Mouse (Mus musculus) gastrocnemius, postnatal 36 days (tissue): ENCODE data around the gene Fam213b. TPM values are rescaled to one million over a fixed set of nuclear protein-coding genes. Genes with fewer than 3 reads are reported as not detected.

ENCODE experiments used
- DNase-seq, 2 experiments: peaks; one replicate each; pipeline ENCODE4 v3.0.0; 2022
- intact Hi-C: fragments of 180-260 bp; cut with DNase I; formaldehyde crosslinking; loops from one replicate; pipeline ENCODE4 v1.15.1; 2025
- total RNA-seq, 2 experiments: library from RNA; stranded (reverse); gene quantifications; 2 replicates each; pipeline ENCODE4 v1.2.3; 2021

Fam213b gene
- total RNA-seq, 2 experiments from 2014 or later, result 89.1 to 111 TPM

GRCm38 (mm10) chr4:154926969-154927898, 28.3 kb upstream of the Fam213b start:
- intact Hi-C loops, result no loop called here
- DNase-seq, result no peak

- intact Hi-C loops, result no loop called here
- DNase-seq, result no peak
Observed at GRCm38 (mm10) chr4:154925413-154925812, 26.5 kb upstream of the Fam213b start.

GRCm38 (mm10) chr4:154922931-154923330, 24.0 kb upstream of the Fam213b start:
- no peak for DNase-seq
- intact Hi-C loops, result no loop called here

GRCm38 (mm10) chr4:154922291-154922690, 23.4 kb upstream of the Fam213b start:
- DNase-seq, result no peak
- intact Hi-C loops, result no loop called here

- no peak for DNase-seq
- intact Hi-C loops, result no loop called here
Observed at GRCm38 (mm10) chr4:154916662-154917061, 17.7 kb upstream of the Fam213b start.

- no peak for DNase-seq
- intact Hi-C loops, result no loop called here
Observed at GRCm38 (mm10) chr4:154915286-154915685, 16.4 kb upstream of the Fam213b start.

GRCm38 (mm10) chr4:154914707-154915106, 15.8 kb upstream of the Fam213b start:
- no peak for DNase-seq
- intact Hi-C loops, result no loop called here

- DNase-seq, result no peak
- intact Hi-C loops, result no loop called here
Observed at GRCm38 (mm10) chr4:154914252-154914651, 15.3 kb upstream of the Fam213b start.

- DNase-seq, result no peak
- intact Hi-C loops, result no loop called here
Observed at GRCm38 (mm10) chr4:154913845-154914244, 14.9 kb upstream of the Fam213b start.

GRCm38 (mm10) chr4:154911644-154912043, 12.7 kb upstream of the Fam213b start:
- DNase-seq, result no peak
- intact Hi-C loops, result no loop called here

GRCm38 (mm10) chr4:154910606-154911522, 11.9 kb upstream of the Fam213b start:
- no peak for DNase-seq
- intact Hi-C loops, result no loop called here

GRCm38 (mm10) chr4:154908490-154908889, 9.6 kb upstream of the Fam213b start:
- intact Hi-C loops, result loop anchor here (2.0 kb wide), 1 partner anchor 30 kb away; no protein-coding TSS in a partner anchor

GRCm38 (mm10) chr4:154907833-154908232, 8.9 kb upstream of the Fam213b start:
- peak in 1 of 2 experiments; percentile 60 for DNase-seq
- intact Hi-C loops, result loop anchor here (2.0 kb wide), 1 partner anchor 29 kb away; no protein-coding TSS in a partner anchor

More at GRCm38 (mm10) chr4:154908490-154908889, 9.6 kb upstream of the Fam213b start:
- no peak for DNase-seq

GRCm38 (mm10) chr4:154904185-154905071, 5.5 kb upstream of the Fam213b start:
- peak in 1 of 2 experiments; percentile 34 for DNase-seq
- intact Hi-C loops, result no loop called here

GRCm38 (mm10) chr4:154902371-154902770, 3.4 kb upstream of the Fam213b start:
- intact Hi-C loops, result no loop called here
- DNase-seq, result no peak

- intact Hi-C loops, result no loop called here
- DNase-seq, result peak in 1 of 2 experiments; percentile 54
Observed at GRCm38 (mm10) chr4:154897676-154898465, 1.1 kb downstream of the Fam213b start.

- intact Hi-C loops, result no loop called here
- DNase-seq, result no peak
Observed at GRCm38 (mm10) chr4:154895549-154895948, 3.4 kb downstream of the Fam213b start.

GRCm38 (mm10) chr4:154890887-154891286, 8.0 kb downstream of the Fam213b start:
- no peak for DNase-seq
- intact Hi-C loops, result no loop called here
